Mouse (Mus musculus) midbrain, postnatal 0 days (tissue): ENCODE measurements around the gene Limk2. TPM values are rescaled to one million over a fixed set of nuclear protein-coding genes. Genes with fewer than 3 reads are reported as not detected.

Source experiments
- ATAC-seq: fragments of 200-750 bp; cut with Nextera tagmentation; 2 replicates; pipeline ENCODE4 v1.8.0; 2017; ENCODE audit warnings: moderate number of reproducible peaks, mild to moderate bottlenecking, moderate TSS enrichment, moderate library complexity; ENCODE audit not compliant: low FRiP score
- DNase-seq: peaks from one replicate; pipeline ENCODE4 v3.0.0-alpha.2; 2015; ENCODE audit warnings: low spot score
- H3K27ac ChIP-seq: fragments of 300-500 bp; sonication (generic); 2 replicates; pipeline ENCODE4 v1.5.1; 2014; ENCODE audit warnings: low read depth, mild to moderate bottlenecking, low read length, mixed read lengths
- H3K27me3 ChIP-seq: fragments of 300-500 bp; sonication (generic); 2 replicates; pipeline ENCODE4 v1.6.1; 2014; ENCODE audit warnings: low read length, control low read depth, mixed read lengths; ENCODE audit not compliant: insufficient read depth
- H3K36me3 ChIP-seq: fragments of 300-500 bp; sonication (generic); 2 replicates; pipeline ENCODE4 v1.6.1; 2014; ENCODE audit warnings: low read length, control low read depth, mixed read lengths; ENCODE audit not compliant: insufficient read depth
- H3K4me1 ChIP-seq: fragments of 300-500 bp; sonication (generic); 2 replicates; pipeline ENCODE4 v1.6.1; 2014; ENCODE audit warnings: mild to moderate bottlenecking, control low read depth, antibody characterized with exemption, low read length, mixed read lengths; ENCODE audit not compliant: insufficient read depth
- H3K4me2 ChIP-seq: fragments of 300-500 bp; sonication (generic); 2 replicates; pipeline ENCODE4 v1.6.1; 2014; ENCODE audit warnings: low read depth, mild to moderate bottlenecking, low read length, mixed read lengths; ENCODE audit not compliant: poor library complexity, severe bottlenecking
- H3K4me3 ChIP-seq: fragments of 300-500 bp; sonication (generic); 2 replicates; pipeline ENCODE4 v1.5.1; 2014; ENCODE audit warnings: low read depth, mild to moderate bottlenecking, low read length, moderate library complexity
- H3K9ac ChIP-seq: fragments of 300-500 bp; sonication (generic); replicated peaks from 2 replicates; pipeline ENCODE4 v1.6.1; 2014; ENCODE audit warnings: mild to moderate bottlenecking, low read length, moderate library complexity, mixed read lengths; ENCODE audit not compliant: poor library complexity, severe bottlenecking
- H3K9me3 ChIP-seq: fragments of 300-500 bp; sonication (generic); 2 replicates; pipeline ENCODE4 v1.6.1; 2016; ENCODE audit warnings: low read length, control low read depth
- CTCF ChIP-seq: IDR thresholded peaks from 2 replicates; pipeline ENCODE4 v1.5.1; 2016; ENCODE audit warnings: antibody characterized with exemption, mild to moderate bottlenecking
- WGBS: fragments of 180-500 bp; shearing (Covaris S2); extraction: QIAGEN DNeasy Blood & Tissue Kit; methylation state at CpG from one replicate; pipeline ENCODE4 v1.1.7; 2014; 5-methylcytosine and 5-hydroxymethylcytosine counted together
- polyA plus RNA-seq: library from polyadenylated mRNA; unstranded; fragments of >200 nt; fragmentation: Nextera tagmentation; extraction: Ambion mirVana; gene quantifications from 2 replicates; pipeline ENCODE4 v1.2.1, GENCODE M21; 2015
- total RNA-seq: library from RNA; depleted of rRNA; stranded (reverse); fragments of >200 nt; gene quantifications from 2 replicates; pipeline ENCODE4 v1.2.3, GENCODE M21; 2014

Limk2 gene
- total and polyA plus RNA-seq, 2 experiments from 2014 or later: 134 to 290 TPM

DNA sequence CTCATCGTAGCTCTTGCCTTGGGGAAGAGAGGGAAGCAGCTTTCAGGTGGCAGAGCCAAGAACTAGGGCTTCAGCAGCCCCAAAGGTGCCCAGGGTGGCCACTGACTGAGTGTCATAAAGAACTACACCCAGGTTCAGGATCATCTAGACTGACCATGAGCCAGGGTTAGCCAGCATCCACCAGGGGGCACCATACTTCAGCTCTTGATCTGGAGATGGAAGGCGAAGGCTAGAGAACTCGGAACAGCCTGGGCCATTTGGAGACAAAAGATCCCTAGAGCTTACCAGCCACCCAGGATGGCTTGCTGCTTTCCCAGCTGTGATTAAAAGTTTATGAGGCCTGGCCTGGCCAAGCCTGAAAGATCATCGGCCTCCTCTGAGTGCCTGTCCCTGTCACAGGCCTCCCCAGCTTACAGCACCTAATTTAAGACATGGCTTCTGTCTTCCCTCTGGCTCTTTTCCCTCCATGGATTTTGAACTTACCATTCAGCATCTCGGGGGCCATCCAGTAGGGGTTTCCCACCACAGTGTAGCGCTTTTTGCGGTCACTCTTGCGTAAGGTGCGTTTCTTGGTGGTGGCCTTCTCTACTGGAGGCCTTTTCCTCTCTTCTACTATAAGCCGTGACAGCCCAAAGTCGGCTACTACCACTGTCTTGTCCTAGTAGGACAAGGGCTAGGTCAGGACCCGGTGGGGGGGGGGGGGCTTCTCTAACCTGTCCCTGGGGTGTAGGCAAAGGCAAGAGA is 61.7 kb downstream of the Limk2 start:
- Histone ChIP-seq H3K36me3 (peaks cover 72% of the 10 kb centered on the region), H3K4me2 (no peak overlapping the region), H3K27me3 (no peaks in the 10 kb centered on the region), H3K9me3 (no peaks in the 10 kb centered on the region), H3K27ac (no peak overlapping the region), H3K4me3 (no peak overlapping the region), H3K4me1 (no peaks in the 10 kb centered on the region), H3K9ac (no peak overlapping the region)
- TF ChIP-seq CTCF: peak; percentile 92
- peak; percentile 59 for ATAC-seq
- WGBS: 61% methylated on average over 12 of the region's 12 CpGs
- DNase-seq: peak; percentile 92

DNA sequence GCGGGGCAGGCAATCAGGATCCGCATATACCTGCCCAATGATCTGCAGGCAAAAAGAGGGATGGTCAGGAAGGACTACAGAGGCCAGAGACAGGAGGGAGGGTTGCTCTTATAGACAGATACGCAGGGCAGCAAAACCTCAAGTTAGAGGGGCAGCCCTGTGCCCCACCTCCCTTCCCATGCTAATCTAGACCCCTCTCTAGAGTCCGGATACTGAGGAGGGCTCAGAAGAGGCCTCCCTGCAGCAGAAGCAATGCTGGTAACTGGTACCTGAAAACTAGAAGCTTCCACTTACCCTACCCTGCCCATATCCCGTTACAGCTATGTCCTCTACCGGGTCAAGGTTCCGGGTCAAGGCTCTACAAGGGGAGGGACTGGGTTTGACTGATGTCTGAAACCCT is 62.6 kb downstream of the Limk2 start:
- no peaks in the 10 kb centered on the region for H3K27me3 ChIP-seq
- no peak overlapping the region for H3K27ac ChIP-seq
- peaks cover 72% of the 10 kb centered on the region for H3K36me3 ChIP-seq
- H3K4me1 ChIP-seq: no peaks in the 10 kb centered on the region
- no peak overlapping the region for H3K9ac ChIP-seq
- 94% methylated on average over 7 of the region's 7 CpGs for WGBS
- DNase-seq (no peak), ATAC-seq (no peak)
- no peak for TF ChIP-seq CTCF
- no peaks in the 10 kb centered on the region for H3K9me3 ChIP-seq
- H3K4me2 ChIP-seq: no peak overlapping the region
- H3K4me3 ChIP-seq: no peak overlapping the region

DNA sequence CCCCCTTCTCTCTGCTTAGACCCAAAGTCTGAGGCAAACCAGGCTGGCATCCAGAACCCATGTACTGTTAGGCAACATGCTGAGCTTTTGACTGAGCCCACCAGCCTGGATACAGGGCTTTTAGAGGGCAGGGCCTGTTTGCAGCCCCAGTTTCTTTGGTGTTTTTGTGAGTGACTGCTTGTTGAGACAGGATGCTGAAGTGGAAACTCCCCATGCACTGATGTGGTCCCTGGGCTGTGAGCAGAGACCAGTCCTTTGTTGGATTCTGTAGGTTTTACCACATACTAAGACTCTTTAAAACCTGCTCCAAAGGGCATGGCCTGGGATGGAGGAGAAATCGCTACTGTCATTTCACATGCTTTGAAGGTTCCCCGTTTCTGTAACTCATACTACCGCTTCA is 64.1 kb downstream of the Limk2 start:
- Histone ChIP-seq H3K4me2 (no peak overlapping the region), H3K9me3 (no peaks in the 10 kb centered on the region), H3K36me3 (peaks cover 61% of the 10 kb centered on the region), H3K27me3 (no peaks in the 10 kb centered on the region), H3K4me1 (no peaks in the 10 kb centered on the region), H3K9ac (no peak overlapping the region), H3K27ac (no peak overlapping the region), H3K4me3 (no peak overlapping the region)
- 88% methylated on average over 3 of the region's 3 CpGs for WGBS
- DNase-seq: no peak
- ATAC-seq: no peak
- no peak for TF ChIP-seq CTCF

DNA sequence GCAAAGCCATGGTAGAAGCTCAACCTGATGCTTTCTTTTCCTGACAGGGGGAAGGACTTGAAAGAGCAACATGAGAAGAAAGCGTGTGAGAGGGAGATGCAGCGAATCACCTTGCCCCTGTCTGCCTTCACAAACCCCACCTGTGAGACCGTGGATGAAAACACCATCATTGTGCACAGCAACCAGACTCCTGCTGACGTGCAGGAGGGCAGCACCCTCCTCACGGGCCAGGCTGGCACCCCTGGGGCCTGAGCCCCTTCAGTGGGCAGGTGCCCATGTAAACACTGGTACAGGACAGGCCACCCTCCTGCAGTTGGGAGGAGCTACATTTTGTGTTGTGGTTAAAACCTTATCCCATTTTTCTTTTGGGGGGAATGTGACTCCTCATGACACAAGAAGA is 67.5 kb downstream of the Limk2 start:
- TF ChIP-seq CTCF: no peak
- Histone ChIP-seq H3K27ac (no peak overlapping the region), H3K4me3 (no peak overlapping the region), H3K4me1 (peaks cover 7% of the 10 kb centered on the region; the same call in 1 of the 2 replicates), H3K36me3 (peaks cover 42% of the 10 kb centered on the region), H3K27me3 (no peaks in the 10 kb centered on the region), H3K9ac (no peak overlapping the region), H3K9me3 (no peaks in the 10 kb centered on the region), H3K4me2 (no peak overlapping the region)
- DNase-seq (no peak), ATAC-seq (no peak)
- 77% methylated on average over 5 of the region's 5 CpGs for WGBS

DNA sequence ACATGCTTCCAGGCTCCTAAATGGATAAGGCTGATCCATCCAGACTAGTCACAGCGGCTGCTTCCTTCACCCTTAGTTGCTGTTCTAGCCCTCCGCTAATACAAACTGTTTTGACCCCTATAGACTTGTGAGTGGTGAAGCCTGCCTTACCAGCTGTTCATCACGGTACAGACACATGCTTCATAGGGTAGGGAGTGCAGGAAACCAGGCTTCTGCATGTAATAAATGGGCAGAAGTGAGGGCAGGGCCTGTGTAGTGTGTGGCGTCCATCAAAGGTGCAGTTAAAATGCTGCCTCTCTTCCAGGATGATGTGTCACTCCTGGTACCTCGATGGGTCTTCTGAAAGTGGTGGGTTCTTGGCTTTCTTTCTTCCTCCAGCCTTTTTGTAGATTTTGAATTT is 71.0 kb downstream of the Limk2 start:
- H3K9ac ChIP-seq: no peak overlapping the region

DNA sequence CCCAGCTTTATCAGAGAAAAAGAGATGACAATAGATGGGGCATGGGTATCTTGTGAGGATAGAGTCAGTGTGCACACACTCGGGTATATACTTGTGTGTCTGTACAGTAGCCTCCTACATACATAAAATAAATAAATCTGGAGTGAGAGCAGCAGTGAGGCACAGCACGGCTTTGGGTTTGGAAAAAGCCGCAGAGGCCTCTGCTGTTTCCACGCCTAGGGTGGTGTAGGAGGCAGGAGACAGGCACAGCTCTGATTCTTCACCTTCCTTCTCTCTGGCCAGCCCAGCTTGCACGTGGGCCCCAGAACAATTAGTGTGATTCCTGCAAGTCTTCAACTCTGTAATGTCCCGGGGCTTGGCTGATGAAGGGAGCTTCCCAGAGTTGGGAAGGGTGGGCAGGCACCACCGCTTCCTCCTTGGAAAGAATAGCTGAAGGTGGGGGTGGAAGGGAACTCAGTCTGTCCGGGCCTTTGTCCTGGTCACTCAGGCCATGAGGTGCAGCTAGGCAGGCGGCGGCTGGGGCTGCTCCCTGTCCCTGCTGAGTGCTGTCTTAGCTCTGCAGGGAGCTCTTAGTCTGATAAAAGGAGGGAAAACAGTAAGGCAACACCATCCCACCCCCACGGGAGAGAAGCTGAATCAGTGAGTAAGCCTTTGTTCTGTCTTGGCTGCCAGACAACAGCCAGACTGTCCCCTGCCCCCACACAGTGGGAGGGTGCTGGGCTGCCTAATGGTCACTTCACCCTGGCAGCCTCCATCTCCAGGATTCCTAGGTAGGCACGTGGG is 71.6 kb downstream of the Limk2 start:
- Histone ChIP-seq H3K36me3 (peaks cover 22% of the 10 kb centered on the region), H3K27ac (0 out of 2 replicates have a peak overlapping the region, but pooled peaks have one; percentile 55), H3K4me1 (peaks cover 7% of the 10 kb centered on the region; the same call in 1 of the 2 replicates), H3K9me3 (no peaks in the 10 kb centered on the region), H3K4me2 (no peak overlapping the region), H3K27me3 (no peaks in the 10 kb centered on the region), H3K4me3 (no peak overlapping the region), H3K9ac (0 out of 2 replicates have a peak overlapping the region, but pooled peaks have one; percentile 9)
- TF ChIP-seq CTCF: no peak
- ATAC-seq (peak; percentile 57), DNase-seq (peak; percentile 79)
- 4% methylated on average over 12 of the region's 12 CpGs for WGBS

More for the DNA sequence above, 71.0 kb downstream of the Limk2 start:
- Histone ChIP-seq H3K4me1 (peaks cover 7% of the 10 kb centered on the region; the same call in 1 of the 2 replicates), H3K27me3 (no peaks in the 10 kb centered on the region), H3K36me3 (peaks cover 24% of the 10 kb centered on the region), H3K4me3 (no peak overlapping the region), H3K4me2 (no peak overlapping the region), H3K27ac (no peak overlapping the region), H3K9me3 (no peaks in the 10 kb centered on the region)
- no peak for TF ChIP-seq CTCF
- ATAC-seq (0 out of 2 replicates have a peak, but pooled peaks have one; percentile 35), DNase-seq (no peak)
- 52% methylated on average over 5 of the region's 5 CpGs for WGBS
